Mouse (Mus musculus) liver, embryonic 15.5 days (tissue): ENCODE data around the gene Pkdrej. TPM values are rescaled to one million over a fixed set of nuclear protein-coding genes. Genes with fewer than 3 reads are reported as not detected.

Experiments used
- ATAC-seq: fragments of 200-750 bp; cut with Nextera tagmentation; 2 replicates; pipeline ENCODE4 v1.8.0; 2017; ENCODE audit warnings: moderate number of reproducible peaks, mild to moderate bottlenecking, moderate library complexity; ENCODE audit not compliant: insufficient read depth
- H3K27ac ChIP-seq: fragments of 300-500 bp; sonication (generic); replicated peaks from 2 replicates; pipeline ENCODE4 v1.5.1; 2015; ENCODE audit warnings: mild to moderate bottlenecking, inconsistent platforms
- H3K27me3 ChIP-seq: fragments of 300-500 bp; sonication (generic); 2 replicates; pipeline ENCODE4 v1.6.1; 2015; ENCODE audit warnings: mild to moderate bottlenecking, inconsistent platforms
- H3K36me3 ChIP-seq: fragments of 300-500 bp; sonication (generic); replicated peaks from 2 replicates; pipeline ENCODE4 v1.6.1; 2015; ENCODE audit warnings: moderate library complexity, mild to moderate bottlenecking, inconsistent platforms
- H3K4me1 ChIP-seq: fragments of 300-500 bp; sonication (generic); replicated peaks from 2 replicates; pipeline ENCODE4 v1.6.1; 2015; ENCODE audit warnings: inconsistent platforms
- H3K4me2 ChIP-seq: fragments of 300-500 bp; sonication (generic); 2 replicates; pipeline ENCODE4 v1.6.1; 2015; ENCODE audit warnings: moderate library complexity, mild to moderate bottlenecking, inconsistent platforms
- H3K4me3 ChIP-seq: fragments of 300-500 bp; sonication (generic); replicated peaks from 2 replicates; pipeline ENCODE4 v1.5.1; 2015; ENCODE audit warnings: mild to moderate bottlenecking, inconsistent platforms
- H3K9ac ChIP-seq: fragments of 300-500 bp; sonication (generic); 2 replicates; pipeline ENCODE4 v1.6.1; 2015; ENCODE audit warnings: moderate library complexity, mild to moderate bottlenecking, inconsistent platforms
- H3K9me3 ChIP-seq: fragments of 300-500 bp; sonication (generic); replicated peaks from 2 replicates; pipeline ENCODE4 v1.6.1; 2016; ENCODE audit warnings: inconsistent platforms
- WGBS: fragments of 180-500 bp; shearing (Covaris S2); methylation state at CpG from one replicate; pipeline ENCODE4 v1.1.7; 2015; ENCODE audit warnings: mixed read lengths; ENCODE audit not compliant: insufficient replicate concordance; 5-methylcytosine and 5-hydroxymethylcytosine counted together
- polyA plus RNA-seq: library from polyadenylated mRNA; unstranded; fragments of >200 nt; fragmentation: Nextera tagmentation; extraction: Ambion mirVana; gene quantifications from 2 replicates; pipeline ENCODE4 v1.2.1, GENCODE M21; 2015

Pkdrej gene
- polyA plus RNA-seq, 1 experiment from 2014 or later, result 0.08 TPM

GRCm38 (mm10) chr15:85768991-85769390 lies 52.5 kb downstream of the Pkdrej start:
- ATAC-seq, result no peak
- Histone ChIP-seq H3K27me3 (no peaks in the 10 kb centered on the region), H3K4me1 (no peaks in the 10 kb centered on the region; the same call in 1 of the 2 replicates), H3K36me3 (no peaks in the 10 kb centered on the region), H3K27ac (no peak overlapping the region), H3K9me3 (no peaks in the 10 kb centered on the region), H3K4me2 (no peak overlapping the region), H3K4me3 (no peak overlapping the region), H3K9ac (no peak overlapping the region)
- 75% methylated on average over 8 of the region's 8 CpGs for WGBS

GRCm38 (mm10) chr15:85766677-85767076 lies 54.9 kb downstream of the Pkdrej start:
- no peak for ATAC-seq
- 64% methylated on average over 5 of the region's 5 CpGs for WGBS
- H3K27ac ChIP-seq, result no peak overlapping the region

GRCm38 (mm10) chr15:85765022-85765421 lies 56.5 kb downstream of the Pkdrej start:
- Histone ChIP-seq H3K9ac (no peak overlapping the region), H3K9me3 (no peaks in the 10 kb centered on the region), H3K4me3 (no peak overlapping the region), H3K27ac (no peak overlapping the region), H3K36me3 (no peaks in the 10 kb centered on the region), H3K27me3 (no peaks in the 10 kb centered on the region), H3K4me2 (no peak overlapping the region), H3K4me1 (no peaks in the 10 kb centered on the region)
- 42% methylated on average over 3 of the region's 3 CpGs for WGBS
- no peak for ATAC-seq

More at GRCm38 (mm10) chr15:85766677-85767076, 54.9 kb downstream of the Pkdrej start:
- Histone ChIP-seq H3K9ac (no peak overlapping the region), H3K4me1 (no peaks in the 10 kb centered on the region; the same call in 1 of the 2 replicates), H3K9me3 (no peaks in the 10 kb centered on the region), H3K4me3 (no peak overlapping the region), H3K4me2 (no peak overlapping the region), H3K36me3 (no peaks in the 10 kb centered on the region), H3K27me3 (no peaks in the 10 kb centered on the region)

Other genes with a start within 250 kb of the Pkdrej start
- 0.18 and 0.21 TPM in 2 replicates for gene Wnt7b, start 239.3 kb downstream of the Pkdrej start, polyA plus RNA-seq
- 23.7 and 31.9 TPM in 2 replicates for gene Ppara, start 86.8 kb downstream of the Pkdrej start, polyA plus RNA-seq
- gene Cdpf1, start 10.0 kb downstream of the Pkdrej start, polyA plus RNA-seq, result 20.9 and 21.8 TPM in 2 replicates
- 8.6 and 9.8 TPM in 2 replicates for gene Ttc38, start 10.6 kb upstream of the Pkdrej start, polyA plus RNA-seq
- 24.2 and 25.0 TPM in 2 replicates for gene Gtse1, start 38.0 kb upstream of the Pkdrej start, polyA plus RNA-seq
- 17.3 and 19.4 TPM in 2 replicates for gene Trmu, start 57.6 kb upstream of the Pkdrej start, polyA plus RNA-seq
- gene Celsr1, start 212.0 kb upstream of the Pkdrej start, polyA plus RNA-seq, result 0.01 and 0.08 TPM in 2 replicates
- 6.3 and 7.8 TPM in 2 replicates for gene Gramd4, start 236.0 kb upstream of the Pkdrej start, polyA plus RNA-seq